Mouse (Mus musculus) heart, embryonic 10.5 days (tissue): ENCODE data around the gene Efl1. TPM values are rescaled to one million over a fixed set of nuclear protein-coding genes. Genes with fewer than 3 reads are reported as not detected.

Experiments used
- DNase-seq: peaks from one replicate; pipeline ENCODE4 v3.0.0-alpha.2; 2017; ENCODE audit warnings: low spot score
- H3K27ac ChIP-seq: fragments of 300-500 bp; sonication (generic); 2 replicates; pipeline ENCODE4 v1.5.1; 2016; ENCODE audit warnings: mild to moderate bottlenecking
- H3K27me3 ChIP-seq: fragments of 300-500 bp; sonication (generic); 2 replicates; pipeline ENCODE4 v1.6.1; 2016; ENCODE audit warnings: mild to moderate bottlenecking; ENCODE audit not compliant: poor library complexity, insufficient read depth, severe bottlenecking
- H3K36me3 ChIP-seq: fragments of 300-500 bp; sonication (generic); 2 replicates; pipeline ENCODE4 v1.6.1; 2016; ENCODE audit warnings: mild to moderate bottlenecking, moderate library complexity
- H3K4me1 ChIP-seq: fragments of 300-500 bp; sonication (generic); 2 replicates; pipeline ENCODE4 v1.6.1; 2016; ENCODE audit warnings: mild to moderate bottlenecking
- H3K4me3 ChIP-seq: fragments of 300-500 bp; sonication (generic); 2 replicates; pipeline ENCODE4 v1.5.1; 2016; ENCODE audit warnings: mild to moderate bottlenecking, moderate library complexity
- H3K9me3 ChIP-seq: fragments of 300-500 bp; sonication (generic); 2 replicates; pipeline ENCODE4 v1.6.1; 2016; ENCODE audit warnings: mild to moderate bottlenecking, moderate library complexity
- WGBS: fragments of 180-500 bp; shearing (Covaris S2); methylation state at CpG from one replicate; pipeline ENCODE4 v1.1.7; 2016; 5-methylcytosine and 5-hydroxymethylcytosine counted together
- polyA plus RNA-seq: library from polyadenylated mRNA; unstranded; fragments of >200 nt; fragmentation: Nextera tagmentation; extraction: Ambion mirVana; gene quantifications from 2 replicates; pipeline ENCODE4 v1.2.1, GENCODE M21; 2016

Gene Efl1
- polyA plus RNA-seq, 1 experiment from 2014 or later, result 18.5 TPM

GRCm38 (mm10) chr7:82812186-82813155 lies 164.1 kb downstream of the Efl1 start:
- peak; percentile 60 for DNase-seq
- Histone ChIP-seq H3K4me1 (peaks cover 10% of the 10 kb centered on the region), H3K9me3 (0 out of 2 replicates have a peak, but pooled peaks cover 4% of the 10 kb centered on the region), H3K27me3 (peaks cover 6% of the 10 kb centered on the region; the same call in 1 of the 2 replicates), H3K27ac (no peak overlapping the region), H3K36me3 (no peaks in the 10 kb centered on the region), H3K4me3 (no peak overlapping the region)
- WGBS, result 82% methylated on average over 19 of the region's 19 CpGs

- 88% methylated on average over 7 of the region's 7 CpGs for WGBS
- H3K27ac ChIP-seq, result no peak overlapping the region
Observed at GRCm38 (mm10) chr7:82819541-82819940, 171.1 kb downstream of the Efl1 start.

GRCm38 (mm10) chr7:82820661-82821060 lies 172.2 kb downstream of the Efl1 start:
- H3K27me3 ChIP-seq, result no peaks in the 10 kb centered on the region
- H3K27ac ChIP-seq, result no peak overlapping the region
- no peak overlapping the region for H3K4me3 ChIP-seq
- H3K9me3 ChIP-seq, result 0 out of 2 replicates have a peak, but pooled peaks cover 4% of the 10 kb centered on the region
- 78% methylated on average over 4 of the region's 4 CpGs for WGBS
- H3K36me3 ChIP-seq, result no peaks in the 10 kb centered on the region
- DNase-seq, result peak; percentile 67
- no peaks in the 10 kb centered on the region for H3K4me1 ChIP-seq

More at GRCm38 (mm10) chr7:82819541-82819940, 171.1 kb downstream of the Efl1 start:
- Histone ChIP-seq H3K27me3 (no peaks in the 10 kb centered on the region), H3K4me3 (no peak overlapping the region), H3K4me1 (no peaks in the 10 kb centered on the region), H3K36me3 (no peaks in the 10 kb centered on the region), H3K9me3 (0 out of 2 replicates have a peak, but pooled peaks cover 4% of the 10 kb centered on the region)
- DNase-seq, result peak; percentile 61

- no peak overlapping the region for H3K4me3 ChIP-seq
- DNase-seq, result peak; percentile 56
- 0 out of 2 replicates have a peak, but pooled peaks cover 3% of the 10 kb centered on the region for H3K9me3 ChIP-seq
- no peak overlapping the region for H3K27ac ChIP-seq
- H3K4me1 ChIP-seq, result no peaks in the 10 kb centered on the region
- H3K27me3 ChIP-seq, result no peaks in the 10 kb centered on the region
- 70% methylated on average over 3 of the region's 3 CpGs for WGBS
- H3K36me3 ChIP-seq, result no peaks in the 10 kb centered on the region
Observed at GRCm38 (mm10) chr7:82821501-82821900, 173.1 kb downstream of the Efl1 start.

GRCm38 (mm10) chr7:82822528-82822927 lies 174.1 kb downstream of the Efl1 start:
- 23% methylated on average over 1 of the region's 1 CpGs for WGBS
- Histone ChIP-seq H3K9me3 (no peaks in the 10 kb centered on the region), H3K36me3 (no peaks in the 10 kb centered on the region), H3K4me3 (no peak overlapping the region), H3K27ac (no peak overlapping the region), H3K27me3 (no peaks in the 10 kb centered on the region), H3K4me1 (no peaks in the 10 kb centered on the region)
- peak; percentile 78 for DNase-seq

Other genes with a start within 250 kb of the Efl1 start
- 3.5 and 4.6 TPM in 2 replicates for gene Saxo2, start 86 bp upstream of the Efl1 start, polyA plus RNA-seq
- gene Mex3b, start 218.7 kb downstream of the Efl1 start, polyA plus RNA-seq, result 7.3 and 14.8 TPM in 2 replicates